Mouse (Mus musculus): ENCODE results near the gene Pigk.
"Not testable (repeated sequence)": the region's sequence is repeated elsewhere in the genome, so short reads cannot be mapped to it uniquely, and the experiment has no call there.

The Pigk gene

DNA sequence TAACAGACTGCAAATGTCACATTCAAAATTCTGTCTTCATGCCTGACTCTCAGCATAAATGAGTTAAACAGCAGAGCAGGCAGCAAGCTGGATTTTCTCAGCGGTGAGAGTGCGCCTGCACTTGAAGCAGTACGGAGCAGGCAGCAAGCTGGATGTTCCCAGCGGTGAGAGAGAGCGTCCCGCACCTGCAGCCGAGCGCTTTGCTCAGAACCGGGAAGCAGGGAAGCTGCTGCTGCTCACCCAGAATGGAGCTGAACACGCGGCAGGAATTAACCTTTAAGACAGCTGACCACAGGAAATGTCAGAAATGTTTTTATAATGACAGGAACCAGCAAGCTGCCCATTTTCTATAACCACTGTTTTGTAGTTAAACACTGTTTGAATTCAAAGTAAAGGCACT, 53.6 kb downstream of the Pigk start:
- DNase-seq (ENCODE audit: low read depth), result no peak

DNA sequence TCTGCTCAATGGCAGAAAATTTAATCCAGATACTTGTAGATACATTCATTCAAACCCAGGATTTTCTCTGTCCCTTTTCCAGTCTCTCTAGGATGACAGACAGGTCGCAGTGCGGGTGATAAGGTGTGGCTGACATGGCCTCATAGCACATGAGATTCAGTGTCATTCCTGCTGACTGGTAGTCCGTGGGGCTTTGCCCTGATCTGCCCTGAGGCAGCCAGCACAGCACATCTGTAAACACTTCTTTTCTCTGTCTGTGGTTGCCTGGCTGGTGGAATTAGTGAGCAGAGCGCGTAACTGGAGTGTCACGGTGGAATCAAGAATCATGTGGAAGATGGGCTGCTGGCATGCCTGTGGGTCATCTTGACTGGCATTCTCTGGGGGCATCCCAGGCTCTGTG, 56.2 kb downstream of the Pigk start:
- no peak for DNase-seq (ENCODE audit: low read depth)

DNA sequence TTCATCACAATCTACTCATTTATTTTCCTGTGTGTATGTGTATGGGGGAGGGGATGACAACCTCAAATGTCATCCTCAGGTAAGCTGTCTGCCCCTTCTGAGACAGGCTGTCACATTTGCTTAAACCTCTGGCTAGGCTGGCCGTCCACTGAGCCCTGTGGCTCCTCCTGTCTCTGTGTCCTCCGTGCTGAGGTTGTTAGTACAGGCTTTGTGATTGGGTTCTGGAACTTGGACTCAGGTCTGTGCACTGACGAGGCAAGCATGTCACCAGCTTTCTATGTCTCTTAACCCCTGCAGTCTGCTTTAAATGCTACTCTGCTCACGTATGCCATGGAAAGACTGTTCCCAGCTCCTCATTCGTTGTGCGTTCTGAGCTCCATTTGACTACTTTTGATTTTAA, 62.5 kb downstream of the Pigk start:
- no peak for DNase-seq (ENCODE audit: low read depth)

DNA sequence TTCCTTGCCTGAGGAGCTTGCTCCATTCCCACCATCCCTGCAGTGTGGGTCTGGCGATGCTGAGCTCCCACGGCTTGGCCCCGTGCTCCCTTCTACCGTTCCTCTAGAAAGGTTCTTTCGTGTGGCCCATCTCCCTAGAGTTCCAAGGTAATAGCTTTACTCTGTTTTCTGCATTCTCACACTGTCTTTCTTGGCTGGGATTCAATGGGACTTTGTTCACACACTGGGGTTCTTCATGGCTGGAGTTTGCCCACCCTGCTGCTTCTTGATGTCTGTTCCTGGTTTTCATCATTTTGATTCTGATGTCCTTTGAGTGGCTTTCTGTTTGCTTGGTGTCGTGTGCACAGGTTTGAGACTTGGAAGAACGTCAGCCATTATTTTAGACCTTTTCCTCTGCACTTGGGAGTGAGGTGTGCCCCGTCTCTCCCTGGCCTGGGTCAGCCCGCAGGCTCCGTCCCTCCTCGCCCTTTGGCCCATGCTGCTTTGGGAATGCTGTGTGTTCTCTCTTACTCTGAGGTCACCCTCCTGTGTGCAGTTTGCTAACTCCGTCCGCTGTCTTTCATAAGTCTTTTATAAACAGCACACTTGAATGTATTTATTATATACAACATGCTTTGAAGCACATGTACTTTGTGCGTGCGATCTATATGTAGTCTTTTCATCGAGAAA, 63.1 kb downstream of the Pigk start:
- no peak for DNase-seq (ENCODE audit: low read depth)

DNA sequence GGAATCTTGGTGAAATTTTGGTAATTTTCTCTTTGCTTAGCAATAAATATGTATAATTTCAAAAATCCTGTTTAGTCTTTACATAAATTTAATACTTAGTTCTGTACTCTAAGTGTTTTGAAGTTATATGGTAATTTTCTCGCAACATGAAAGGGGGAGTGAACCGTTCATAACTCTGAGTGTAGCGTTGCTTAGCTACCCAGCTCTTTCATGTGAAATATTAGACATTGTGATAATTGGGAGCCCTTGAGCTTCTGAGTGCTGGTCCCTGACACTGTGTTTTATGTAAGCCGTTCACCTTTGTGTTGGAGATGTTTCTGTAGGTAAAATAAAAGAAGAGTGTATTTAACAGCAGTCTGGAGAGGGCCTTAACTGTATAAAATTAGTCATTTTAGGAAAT, 65.9 kb downstream of the Pigk start:
- DNase-seq (ENCODE audit: low read depth), result no peak

DNA sequence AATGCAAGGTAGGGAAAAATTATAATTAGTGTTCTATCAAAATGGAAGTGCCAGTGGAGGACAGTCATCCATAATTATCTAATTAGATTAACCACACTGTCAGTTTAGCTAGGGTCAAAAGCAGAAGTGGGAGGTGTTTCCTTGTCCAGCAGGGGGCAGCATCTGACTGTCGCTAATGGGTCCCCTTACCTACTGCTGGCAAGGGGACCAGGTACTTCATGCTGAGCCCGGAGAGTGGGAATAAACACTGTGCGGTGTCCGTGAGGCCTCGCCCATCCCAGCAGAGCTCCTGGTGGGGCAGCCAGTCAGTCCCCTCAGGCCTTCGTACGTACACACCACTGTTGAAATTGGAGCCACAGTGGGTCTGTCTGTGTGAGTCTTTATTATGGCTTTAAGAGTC, 69.9 kb downstream of the Pigk start:
- peak; percentile 86 for DNase-seq (ENCODE audit: low read depth)

DNA sequence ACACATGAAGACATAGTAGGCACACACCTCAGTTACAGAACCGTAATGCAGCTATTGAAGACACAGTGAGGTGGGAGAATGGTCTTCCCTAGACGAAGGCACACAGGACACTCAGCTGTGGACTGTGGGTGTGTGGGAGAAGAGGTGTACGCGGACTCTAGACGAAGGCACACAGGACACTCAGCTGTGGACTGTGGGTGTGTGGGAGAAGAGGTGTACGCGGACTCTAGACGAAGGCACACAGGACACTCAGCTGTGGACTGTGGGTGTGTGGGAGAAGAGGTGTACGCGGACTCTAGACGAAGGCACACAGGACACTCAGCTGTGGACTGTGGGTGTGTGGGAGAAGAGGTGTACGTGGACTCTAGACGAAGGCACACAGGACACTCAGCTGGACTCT, 70.5 kb downstream of the Pigk start:
- not testable (repeated sequence) for DNase-seq (ENCODE audit: low read depth)

DNA sequence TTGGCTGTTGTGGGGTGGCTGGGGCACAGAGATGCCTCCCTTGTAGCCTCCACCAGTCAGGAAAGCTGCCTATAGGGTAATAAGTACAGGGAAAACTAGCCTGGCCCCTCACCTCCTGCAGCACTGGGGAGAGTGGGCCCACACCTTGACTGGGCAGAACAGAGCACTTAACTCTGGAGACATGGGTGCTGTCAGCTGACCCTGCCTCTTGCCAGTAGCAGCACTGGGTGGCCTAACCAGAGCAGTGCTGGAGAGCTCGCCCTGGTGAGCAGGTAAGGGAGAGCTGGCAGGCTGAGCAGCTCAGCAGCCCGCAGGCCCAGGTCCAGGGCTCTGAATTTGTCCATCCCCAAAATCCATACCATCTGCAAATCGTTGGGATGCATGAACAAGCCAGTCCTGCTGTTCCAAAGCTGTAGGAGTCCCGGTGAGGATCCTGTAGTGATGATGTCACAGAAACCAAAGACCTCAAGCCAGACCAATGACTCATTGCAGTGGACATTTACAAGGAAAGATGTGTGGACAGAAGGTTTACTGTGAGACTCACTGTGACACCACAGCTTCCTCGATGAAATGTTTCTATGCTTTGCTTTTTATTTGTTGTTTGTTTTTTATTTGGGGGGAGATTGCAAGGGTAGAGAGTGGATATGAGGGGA, 74.5 kb downstream of the Pigk start:
- DNase-seq (ENCODE audit: low read depth), result not testable (repeated sequence)

DNA sequence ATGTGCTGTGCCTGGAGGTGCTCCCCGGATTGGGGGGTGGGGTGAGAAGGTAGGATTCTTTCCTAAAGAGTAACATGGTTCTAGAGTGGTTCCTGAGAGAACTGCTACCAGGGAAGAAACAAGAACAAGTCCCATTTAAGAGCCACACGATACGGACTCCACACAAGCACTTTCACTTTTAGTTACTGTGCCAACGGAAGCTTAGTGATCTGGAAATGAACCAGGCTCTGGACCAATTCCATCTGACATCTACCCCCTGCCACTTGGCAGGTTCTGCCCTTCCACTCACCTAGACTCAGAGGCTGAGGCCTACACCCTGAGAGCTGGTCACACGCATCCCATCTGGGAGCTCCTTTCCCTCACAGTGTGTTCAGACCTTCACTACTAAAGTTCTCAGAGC, 78.7 kb downstream of the Pigk start:
- peak; percentile 15 for DNase-seq (ENCODE audit: low read depth)

DNA sequence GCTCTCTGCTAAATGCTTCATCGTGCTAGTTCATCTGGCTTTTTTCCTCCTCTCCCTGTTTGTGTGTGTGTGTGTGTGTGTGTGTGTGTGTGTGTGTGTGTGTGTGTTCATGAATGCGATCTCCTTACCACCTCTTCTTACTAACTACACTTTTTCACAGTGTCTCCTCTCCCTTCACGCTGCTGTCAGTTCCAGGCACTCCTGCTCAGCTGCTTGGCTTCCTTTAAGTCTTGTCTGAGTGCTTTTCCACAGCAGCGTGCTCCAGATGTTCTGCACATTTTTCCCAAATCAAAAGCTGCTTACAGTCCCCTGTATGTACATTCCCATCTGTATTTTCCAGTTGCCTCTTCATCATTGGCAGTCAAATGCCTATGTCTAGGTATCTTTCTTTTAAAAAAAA, 79.1 kb downstream of the Pigk start:
- DNase-seq (ENCODE audit: low read depth), result no peak

DNA sequence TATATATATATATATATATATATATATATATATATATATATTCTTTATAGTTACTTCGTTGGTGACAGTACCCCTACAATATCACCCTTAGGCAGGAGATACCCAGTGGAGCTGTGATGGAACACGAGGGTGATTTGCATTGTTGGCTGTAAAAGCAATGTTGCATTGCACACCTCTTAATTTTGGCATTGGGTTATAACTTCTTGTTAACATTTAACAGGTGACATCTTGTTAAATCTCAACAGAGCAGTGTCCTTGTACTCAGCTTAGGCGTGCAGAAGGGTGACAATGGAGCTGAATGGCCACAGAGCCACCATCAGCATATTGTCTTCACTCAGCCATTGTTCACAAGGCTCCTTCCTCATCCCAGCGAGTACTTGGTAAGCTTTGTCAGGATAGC, 82.3 kb downstream of the Pigk start:
- DNase-seq (ENCODE audit: low read depth), result no peak

DNA sequence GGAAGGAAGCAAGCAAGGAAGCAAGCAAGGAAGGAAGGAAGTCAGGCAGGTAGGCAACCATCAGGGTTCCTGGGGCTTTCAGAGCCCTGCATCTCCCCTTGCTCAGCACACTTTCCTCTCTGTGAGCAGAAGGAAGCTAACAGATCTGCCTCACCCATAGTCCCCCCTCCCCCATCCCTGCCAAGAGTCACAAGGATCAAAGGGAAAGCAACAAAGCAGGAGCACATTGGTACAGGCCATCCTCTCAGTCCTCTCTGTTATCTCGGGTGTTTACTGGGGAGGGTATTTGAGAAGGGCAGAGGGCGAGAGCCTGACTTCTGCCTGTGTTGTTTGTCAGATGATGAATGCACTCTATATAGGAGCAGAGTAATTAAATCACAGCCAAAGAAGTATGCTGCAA, 83.5 kb downstream of the Pigk start:
- DNase-seq (ENCODE audit: low read depth), result no peak

DNA sequence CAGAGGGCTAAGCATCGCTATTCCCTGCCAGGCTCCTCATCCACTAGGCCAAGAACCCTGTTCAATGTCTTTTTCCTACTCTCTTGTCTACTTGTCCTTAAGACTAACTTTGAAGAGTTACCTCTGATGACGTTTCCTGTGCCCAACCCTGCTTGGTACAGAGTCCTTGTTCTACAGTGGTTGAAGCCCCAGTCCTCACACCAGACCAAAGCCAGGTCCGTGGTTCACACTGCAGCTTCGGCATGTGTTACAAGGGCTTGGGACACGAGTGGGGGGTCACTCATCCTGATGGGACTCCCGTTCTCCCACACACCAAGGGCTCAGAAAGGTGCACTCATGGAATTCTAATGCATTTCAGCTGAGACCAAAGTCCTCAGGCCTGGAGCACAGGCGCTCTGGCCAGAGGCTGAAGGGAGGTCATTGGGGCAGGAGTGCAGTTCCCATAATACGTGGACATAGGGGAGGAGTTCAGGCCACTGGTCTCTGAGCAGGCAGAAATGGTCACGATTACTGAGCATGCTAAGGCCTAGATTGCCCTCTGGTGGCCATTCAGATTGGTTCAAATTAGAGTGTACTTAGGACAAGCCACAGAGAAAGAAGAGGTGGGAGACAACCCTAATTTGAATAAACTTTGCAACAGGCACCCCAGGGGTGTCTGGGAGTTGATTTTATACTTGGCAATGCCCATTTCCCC, 86.0 kb downstream of the Pigk start:
- DNase-seq (ENCODE audit: low read depth), result peak; percentile 57

DNA sequence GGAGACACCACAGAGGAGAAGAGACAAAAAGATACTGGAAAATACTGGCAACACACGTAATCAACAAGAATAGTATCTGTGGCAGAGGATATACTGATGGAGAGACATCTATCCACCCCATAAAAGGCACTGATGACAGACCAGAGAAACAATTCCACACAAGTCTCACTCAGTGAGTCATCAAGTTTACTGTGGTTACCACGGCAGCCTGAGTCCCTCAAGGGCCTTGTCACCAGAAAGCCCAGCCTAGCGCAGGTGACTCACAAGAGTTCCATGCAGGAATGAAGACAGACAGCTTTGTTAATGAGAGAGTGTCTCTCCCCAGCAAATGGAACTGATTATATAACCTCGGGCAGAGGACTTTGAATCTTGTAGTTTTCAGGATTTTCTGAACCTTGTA, 100.0 kb downstream of the Pigk start:
- DNase-seq (ENCODE audit: low read depth), result no peak

DNA sequence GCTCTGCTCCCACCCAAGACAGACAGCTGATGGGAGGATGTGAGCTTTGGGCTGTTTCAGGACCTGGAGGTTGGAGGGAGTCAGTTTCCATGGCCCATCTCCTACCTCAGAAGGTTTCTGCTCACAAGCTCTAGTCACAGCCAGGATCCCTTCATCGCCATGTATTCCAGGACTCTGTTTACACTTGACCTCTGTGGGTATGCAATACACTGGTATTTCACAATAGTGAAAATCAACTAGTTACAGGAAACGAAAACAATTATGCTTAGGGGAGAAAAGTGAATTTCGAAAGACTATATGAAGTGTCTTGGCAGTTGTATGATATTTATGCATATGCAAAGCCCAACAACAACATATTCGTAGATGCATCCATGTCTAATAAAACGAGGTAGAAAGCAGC, 101.2 kb downstream of the Pigk start:
- DNase-seq (ENCODE audit: low read depth), result no peak

DNA sequence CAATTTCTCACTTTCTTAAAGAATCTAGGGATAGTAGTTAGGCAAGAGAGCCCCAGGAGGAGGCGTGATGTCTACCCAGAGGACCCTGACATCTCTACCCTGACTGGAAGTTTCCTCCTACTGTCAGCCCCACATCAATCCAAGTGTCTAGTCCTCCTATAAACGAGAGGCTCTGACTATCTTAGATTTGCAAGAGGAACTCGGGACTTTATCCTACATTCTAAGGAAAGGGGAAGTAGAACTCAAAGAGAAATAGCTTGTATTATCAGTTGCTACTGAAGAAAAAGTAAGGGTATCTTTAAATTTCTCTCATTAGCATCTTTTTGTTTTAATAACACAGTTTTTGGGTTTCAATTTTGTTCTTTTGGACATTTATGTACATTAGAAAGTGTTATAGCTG, 106.5 kb downstream of the Pigk start:
- DNase-seq (ENCODE audit: low read depth), result no peak

DNA sequence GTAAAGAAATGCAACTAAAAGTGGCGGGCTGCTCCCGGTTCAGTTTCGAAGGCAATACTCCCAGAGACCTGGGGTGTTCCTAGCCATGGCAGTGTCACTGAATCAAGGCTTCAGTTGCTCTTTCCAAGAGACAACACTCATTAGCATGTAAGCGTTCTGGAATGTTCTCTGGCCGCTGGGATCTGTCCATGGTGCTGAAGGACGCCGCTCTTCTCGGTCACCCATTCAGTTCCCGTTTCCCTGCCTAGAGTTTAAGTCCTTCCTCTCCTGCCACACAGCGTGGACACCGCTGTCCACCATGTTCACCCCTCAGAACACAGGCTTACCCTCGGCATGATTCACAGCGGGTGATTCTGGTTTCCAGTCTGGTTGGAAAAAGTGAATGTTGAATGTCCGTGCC, 107.3 kb downstream of the Pigk start:
- peak; percentile 55 for DNase-seq (ENCODE audit: low read depth)

DNA sequence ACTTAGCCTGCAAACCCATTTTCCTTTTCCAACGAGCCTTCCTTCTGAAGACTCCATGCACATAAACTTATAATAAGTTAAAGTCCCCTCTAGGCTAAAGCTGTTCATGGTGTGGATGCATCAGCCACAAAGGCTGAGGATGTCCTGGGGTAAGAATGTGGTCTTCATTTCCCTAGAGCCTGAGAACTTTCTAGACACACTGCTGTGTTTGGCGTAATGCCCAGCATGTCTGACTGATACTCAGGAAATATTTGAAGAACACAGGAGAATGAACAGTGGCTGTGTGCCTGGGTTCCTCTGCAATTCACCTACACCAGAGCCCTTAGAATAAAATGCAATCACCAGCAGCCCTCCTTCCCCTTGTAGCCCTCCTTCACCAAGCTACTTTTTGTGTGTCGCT, 117.5 kb downstream of the Pigk start:
- no peak for DNase-seq (ENCODE audit: low read depth)

DNA sequence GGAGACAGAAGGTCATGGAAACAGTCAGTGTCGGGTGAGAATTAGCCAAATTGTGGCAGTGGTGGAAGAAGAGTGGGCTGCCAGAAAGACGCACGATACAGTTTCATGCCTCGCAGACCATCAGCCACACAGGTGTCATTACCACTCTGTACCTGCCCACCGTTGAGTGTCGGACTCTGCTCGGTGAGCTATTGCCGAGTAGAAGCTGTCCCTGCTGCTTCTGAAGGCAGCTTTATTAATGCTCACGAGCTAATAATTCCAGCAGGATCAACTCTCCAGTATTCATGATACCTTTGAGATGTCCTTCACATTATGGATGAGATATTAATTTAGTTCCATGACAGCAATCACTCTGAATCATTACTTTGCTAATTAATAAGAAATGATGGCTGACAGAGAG, 118.1 kb downstream of the Pigk start:
- DNase-seq (ENCODE audit: low read depth), result no peak

DNA sequence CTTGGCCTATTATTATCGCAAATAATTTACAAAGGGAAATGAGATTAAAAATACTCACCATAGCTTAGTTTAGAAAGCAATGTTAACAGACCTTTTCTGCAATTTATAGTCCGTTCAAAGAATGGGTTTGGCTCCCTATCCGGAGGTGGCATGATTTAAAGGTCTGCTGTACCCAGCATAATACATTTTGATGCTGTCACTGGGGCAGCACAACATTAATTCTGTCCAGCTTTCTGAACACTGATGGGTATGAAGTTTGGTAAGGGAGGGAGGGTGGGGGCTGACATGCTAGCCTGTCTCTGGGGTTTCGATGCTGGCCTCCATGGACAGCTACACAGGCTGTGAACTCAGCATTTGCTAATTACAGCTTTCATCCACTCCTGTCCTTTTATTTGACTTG, 118.5 kb downstream of the Pigk start:
- no peak for DNase-seq (ENCODE audit: low read depth)

DNA sequence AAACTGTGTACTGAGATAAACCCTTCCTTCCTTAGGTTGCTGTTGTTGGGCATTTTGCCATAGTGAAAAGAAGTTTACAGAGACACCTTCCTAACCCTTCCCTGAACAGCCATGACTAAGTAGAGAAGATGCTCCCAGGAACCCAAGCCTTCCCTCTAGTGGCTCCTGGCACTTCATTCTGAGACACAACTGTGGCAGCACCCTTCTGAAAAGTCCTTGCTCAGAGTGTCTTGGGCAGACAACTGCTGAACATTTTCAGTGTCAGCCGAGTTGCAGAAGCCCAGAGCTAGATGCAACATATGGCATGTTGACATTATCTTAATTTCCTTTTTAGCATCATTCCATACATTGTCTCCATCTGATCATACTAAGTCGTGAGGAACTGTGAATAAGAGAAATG, 123.5 kb downstream of the Pigk start:
- no peak for DNase-seq (ENCODE audit: low read depth)

DNA sequence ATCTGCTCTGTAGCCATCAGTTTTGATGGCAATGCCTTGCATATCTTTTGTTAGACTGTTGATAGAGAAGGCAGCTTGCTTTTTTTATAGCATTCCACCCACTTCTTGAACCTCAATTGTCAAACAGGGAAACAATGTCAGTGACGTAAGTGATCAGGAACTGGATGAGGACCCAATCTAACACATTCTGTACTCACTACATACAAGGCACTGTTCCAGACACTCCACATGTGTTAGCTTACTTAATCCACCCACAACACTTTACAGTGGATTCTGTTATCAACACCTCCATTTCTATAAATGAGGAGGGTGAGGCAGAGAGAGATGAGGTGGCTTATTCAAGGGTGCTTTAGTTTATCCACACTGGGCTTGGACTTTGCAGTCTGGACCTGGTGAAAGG, 124.0 kb downstream of the Pigk start:
- DNase-seq (ENCODE audit: low read depth), result no peak

DNA sequence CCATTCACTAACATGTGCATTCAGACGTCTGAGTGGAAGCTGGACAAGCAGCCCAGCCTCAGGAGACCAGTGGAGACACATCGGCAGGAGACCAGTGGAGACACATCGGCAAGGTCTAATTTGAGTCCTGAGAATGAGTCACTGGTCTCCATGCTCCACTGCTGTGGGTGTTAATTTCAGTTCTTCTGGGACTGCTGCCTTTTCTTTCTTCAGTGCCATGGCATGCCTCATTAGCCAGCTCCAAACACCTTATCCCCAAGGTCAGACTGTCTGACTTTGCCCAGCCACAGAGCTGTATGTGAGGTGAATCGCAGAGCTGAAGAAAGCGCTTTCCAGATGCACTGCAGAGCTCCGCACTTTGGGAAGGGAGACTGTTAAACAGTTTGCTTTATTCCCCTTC, 127.4 kb downstream of the Pigk start:
- DNase-seq (ENCODE audit: low read depth), result no peak

DNA sequence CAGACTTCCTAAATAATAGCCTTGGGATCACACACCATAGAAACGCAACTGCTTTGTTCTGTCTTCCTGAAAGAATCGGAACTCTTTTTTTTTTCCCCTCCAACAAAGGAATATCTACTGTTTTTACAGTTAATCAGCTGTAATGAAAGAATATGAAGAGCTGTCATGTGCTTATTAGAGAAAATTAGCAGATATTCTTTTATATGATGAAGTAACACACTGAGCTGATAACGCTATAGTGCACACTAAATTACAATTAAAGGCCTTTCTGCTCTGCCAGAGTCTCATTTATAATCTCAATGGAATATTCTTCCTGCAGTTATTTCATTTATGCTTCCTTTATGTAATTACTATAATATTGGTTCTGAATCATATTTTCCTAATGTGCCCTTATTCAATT, 128.7 kb downstream of the Pigk start:
- no peak for DNase-seq (ENCODE audit: low read depth)

Data from induced T-regulatory cell, adult 2 months (primary cell).